Mouse (Mus musculus) thymus, postnatal 14 days (tissue): Measurements from ENCODE around the gene Mlst8.
"Not testable (repeated sequence)": the region's sequence is repeated elsewhere in the genome, so short reads cannot be mapped to it uniquely, and the experiment has no call there.

Experiments used
- DNase-seq: peaks from one replicate; pipeline ENCODE4 v3.0.0; 2021

The Mlst8 gene

DNA sequence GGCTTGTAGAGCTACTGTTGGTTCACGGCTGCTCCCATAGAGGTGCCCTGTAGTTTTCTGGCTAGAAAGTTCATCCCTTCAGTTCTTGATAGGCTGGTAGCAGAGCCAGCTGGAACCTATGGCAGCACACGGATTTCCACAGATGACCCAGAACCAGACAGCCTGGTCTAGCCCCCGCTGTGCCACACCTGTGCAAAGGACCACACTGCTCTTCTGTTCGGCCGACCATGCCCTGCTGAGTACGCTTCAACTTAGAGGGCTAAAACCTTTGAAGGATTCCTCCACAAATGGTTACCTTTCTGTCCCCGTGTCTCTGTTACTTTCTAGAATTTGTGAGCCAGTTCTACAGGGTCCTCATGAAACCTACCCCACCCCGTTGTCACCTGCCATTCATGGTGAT lies 53.6 kb downstream of the Mlst8 start:
- DNase-seq, result not testable (repeated sequence)

DNA sequence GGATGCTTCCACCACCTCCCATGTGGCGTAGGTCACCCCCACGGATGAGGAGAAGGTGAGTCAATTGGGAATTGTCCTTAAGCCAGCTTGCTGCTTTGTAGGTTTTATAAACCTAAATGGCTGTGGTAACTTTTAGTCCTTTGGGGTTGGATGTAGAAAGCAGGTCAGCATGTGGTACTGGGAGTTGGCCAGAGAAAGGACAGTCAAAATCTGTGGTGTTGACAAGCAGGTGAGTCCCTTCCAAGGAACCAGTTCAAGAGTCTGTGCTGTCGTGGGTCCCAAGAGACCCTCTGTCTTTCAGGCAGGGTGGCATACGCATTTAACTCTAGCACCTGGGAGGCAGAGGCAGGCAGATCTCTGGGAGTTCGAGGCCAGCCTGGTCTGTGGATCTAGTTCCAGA lies 54.4 kb downstream of the Mlst8 start:
- DNase-seq, result no peak
